In genomic region chr9:59482419-59482818, GRCm38 (mm10) we compare ENCODE assay signal across 8 mouse cellular contexts. TPM values are rescaled to one million over a fixed set of nuclear protein-coding genes. Genes with fewer than 3 reads are reported as not detected.
A peak's percentile ranks its signal among the peaks of the same experiment; 100 is the strongest.
DNase-seq lines count a peak whose midpoint lies in the region; ATAC-seq lines count a peak whose summit lies in the region.

No protein-coding gene starts in this region.

- peaks cover 13% of the 10 kb centered on the region; the same call in 1 of the 2 replicates for H3K4me1 ChIP-seq in heart, embryonic 12.5 days (replicated peaks)

- no peaks in the 10 kb centered on the region for H3K9me3 ChIP-seq in heart, embryonic 12.5 days (replicated peaks)

- no peaks in the 10 kb centered on the region for H3K27me3 ChIP-seq in heart, embryonic 12.5 days (replicated peaks)

- no peak for ATAC-seq in heart, embryonic 12.5 days (ENCODE audit: insufficient number of reproducible peaks, low FRiP score)

- H3K27ac ChIP-seq in heart, embryonic 12.5 days (ENCODE audit: poor library complexity, severe bottlenecking), result no peak overlapping the region

- DNase-seq in heart, adult 18-20 months, result peak; percentile 19 to 46
- DNase-seq in A20 (ENCODE audit: low read depth, low spot score) (peak; percentile 79), ZHBTc4 (ENCODE audit: low read depth, low spot score) (peak; percentile 85)
- peak; percentile 23 for DNase-seq in forelimb bud, embryonic 11.5 days (ENCODE audit: low read depth, low spot score)
- peak; percentile 41 for DNase-seq in lung, postnatal 14 days
- DNase-seq in spleen, postnatal 36 days (ENCODE audit: low spot score in 2 of 2), result peak; percentile 42 to 49
- no peak for DNase-seq in left cerebral cortex, postnatal 10 days (ENCODE audit: extremely low spot score in 1 of 2, low spot score in 2 of 2)

- no peak overlapping the region for H3K4me3 ChIP-seq in heart, embryonic 12.5 days

- H3K9ac ChIP-seq in heart, embryonic 12.5 days, result no peak overlapping the region

- peaks cover 3% of the 10 kb centered on the region; the same call in 1 of the 2 replicates for H3K36me3 ChIP-seq in heart, embryonic 12.5 days

- intact Hi-C loops in left cerebral cortex, postnatal 10 days (cut with DNase I), result no loop called here

- H3K4me2 ChIP-seq in heart, embryonic 12.5 days, result no peak overlapping the region

- WGBS in heart, embryonic 12.5 days, result 20% methylated on average over 1 of the region's 1 CpGs

RNA-seq across cellular contexts. Expression of gene Arih1, which starts 4.0 kb away (rescaled TPM):
- 10 to 100 TPM; 79.2 to 94.4 TPM for total RNA-seq in heart, adult 18-20 months (2021)
- polyA plus RNA-seq in heart, embryonic 12.5 days (2016; fragmentation: Nextera tagmentation; extraction: Ambion mirVana), result 20.9 and 21.7 TPM in 2 replicates
- 100 to 1,000 TPM; 107 TPM for total RNA-seq in left cerebral cortex, postnatal 10 days (2021)

RNA-seq across cellular contexts. Expression of gene Hexa, which starts 56.9 kb away (rescaled TPM):
- 10 to 100 TPM; 49.6 to 54.9 TPM for total RNA-seq in heart, adult 18-20 months (2021)
- 74.7 and 81.6 TPM in 2 replicates for polyA plus RNA-seq in heart, embryonic 12.5 days (2016; fragmentation: Nextera tagmentation; extraction: Ambion mirVana)
- total RNA-seq in left cerebral cortex, postnatal 10 days (2021), result 10 to 100 TPM; 33.4 to 34.2 TPM

RNA-seq across cellular contexts. Expression of gene Tmem202, which starts 57.2 kb away (rescaled TPM):
- under 1 TPM; 0.40 to 0.93 TPM for total RNA-seq in heart, adult 18-20 months (2021)
- 0.64 TPM in 1 of 2 replicates, not detected in the other for polyA plus RNA-seq in heart, embryonic 12.5 days (2016; fragmentation: Nextera tagmentation; extraction: Ambion mirVana)
- 1 to 10 TPM; 2.7 to 3.6 TPM for total RNA-seq in left cerebral cortex, postnatal 10 days (2021)

Comparison
In these comparisons a context has a peak if more than half of its experiments do, and no peak if none do; other contexts are left out.
1. DNase-seq: peak in heart, adult 18-20 months (2 of 2), A20 (single experiment), ZHBTc4 (single experiment), forelimb bud, embryonic 11.5 days (single experiment), lung, postnatal 14 days (single experiment) and spleen, postnatal 36 days (2 of 2); none in left cerebral cortex, postnatal 10 days (0 of 2).